Mouse (Mus musculus): Measurements from ENCODE around the gene Fgf22. TPM values are rescaled to one million over a fixed set of nuclear protein-coding genes. Genes with fewer than 3 reads are reported as not detected.

Gene Fgf22
- total and polyA plus RNA-seq, 3 experiments, result 0.44 TPM; not detected in 2

DNA sequence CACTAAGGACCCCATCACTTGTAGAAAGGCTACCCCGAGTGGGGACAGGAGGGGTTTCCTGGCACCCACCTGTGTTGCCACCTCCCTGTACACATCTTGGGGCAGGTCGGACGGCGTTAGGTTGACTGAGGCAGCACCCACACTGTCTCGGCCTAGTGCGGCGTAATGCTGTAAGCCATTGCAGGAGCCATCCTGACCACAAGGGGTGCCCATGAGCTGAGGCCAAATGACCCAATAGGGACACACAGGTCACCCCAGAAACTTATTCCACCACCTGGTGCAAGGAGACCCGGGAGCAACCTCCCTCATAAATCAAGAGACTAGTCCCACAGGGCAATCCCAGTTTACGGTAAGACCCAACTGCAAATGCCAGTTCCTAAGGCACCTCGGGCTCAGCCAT lies 16.6 kb upstream of the Fgf22 start:
- TF ChIP-seq GATA2 (IDR thresholded peaks at IDR 0.05; ENCODE audit: borderline replicate concordance, low read depth, low read length) (no peak), CTCF (IDR thresholded peaks at IDR 0.05; ENCODE audit: low read depth, low read length) (peak; percentile 68), POLR2AphosphoS5 (IDR thresholded peaks at IDR 0.05; ENCODE audit: insufficient replicate concordance, low read depth, low read length) (no peak), TAL1 (conservative IDR thresholded peaks at IDR 0.05; ENCODE audit: low read depth, low read length) (no peak), GATA1 (IDR thresholded peaks at IDR 0.05; ENCODE audit: borderline replicate concordance, low read length) (no peak)
- Histone ChIP-seq H3K4me3 (ENCODE audit: low read depth, low read length) (no peak overlapping the region), H3K4me1 (ENCODE audit: insufficient read depth, low read depth, low read length) (peaks cover 11% of the 10 kb centered on the region; the same call in 1 of the 2 replicates), H3K9me3 (replicated peaks) (peaks cover 20% of the 10 kb centered on the region), H3K36me3 (replicated peaks) (peaks cover 99% of the 10 kb centered on the region), H3K27me3 (ENCODE audit: insufficient read depth, low read length) (no peaks in the 10 kb centered on the region; the same call in 1 of the 2 replicates)
- ATAC-seq (ENCODE audit: extremely low read depth, insufficient number of reproducible peaks, low FRiP score, poor library complexity, severe bottlenecking) (no peak), DNase-seq (ENCODE audit: low spot score) (no peak)

GRCm38 (mm10) chr10:79739234-79739633 lies 15.6 kb upstream of the Fgf22 start:
- peaks cover 20% of the 10 kb centered on the region for H3K9me3 ChIP-seq (replicated peaks)
- H3K4me1 ChIP-seq (ENCODE audit: insufficient read depth, low read depth, low read length), result peaks cover 13% of the 10 kb centered on the region; the same call in 1 of the 2 replicates
- no peak for DNase-seq (ENCODE audit: low spot score)
- no peaks in the 10 kb centered on the region; the same call in 1 of the 2 replicates for H3K27me3 ChIP-seq (ENCODE audit: insufficient read depth, low read length)
- no peak for TF ChIP-seq POLR2AphosphoS5 (IDR thresholded peaks at IDR 0.05; ENCODE audit: insufficient replicate concordance, low read depth, low read length)
- H3K36me3 ChIP-seq (replicated peaks), result peaks cover 99% of the 10 kb centered on the region
- no peak for ATAC-seq (ENCODE audit: extremely low read depth, insufficient number of reproducible peaks, low FRiP score, poor library complexity, severe bottlenecking)
- H3K4me3 ChIP-seq (ENCODE audit: low read depth, low read length), result no peak overlapping the region

- ATAC-seq (ENCODE audit: extremely low read depth, insufficient number of reproducible peaks, low FRiP score, poor library complexity, severe bottlenecking), result no peak
- DNase-seq (ENCODE audit: low spot score), result no peak
- Histone ChIP-seq H3K36me3 (replicated peaks) (peaks cover 96% of the 10 kb centered on the region), H3K4me3 (ENCODE audit: low read depth, low read length) (no peak overlapping the region), H3K4me1 (ENCODE audit: insufficient read depth, low read depth, low read length) (peaks cover 26% of the 10 kb centered on the region), H3K9me3 (replicated peaks) (peaks cover 6% of the 10 kb centered on the region), H3K27me3 (ENCODE audit: insufficient read depth, low read length) (no peaks in the 10 kb centered on the region; the same call in 1 of the 2 replicates)
- TF ChIP-seq TAL1 (conservative IDR thresholded peaks at IDR 0.05; ENCODE audit: low read depth, low read length) (no peak), CTCF (IDR thresholded peaks at IDR 0.05; ENCODE audit: low read depth, low read length) (peak; percentile 63)
Observed at GRCm38 (mm10) chr10:79740863-79741262, 14.0 kb upstream of the Fgf22 start.

- DNase-seq (ENCODE audit: low spot score) (no peak), ATAC-seq (ENCODE audit: extremely low read depth, insufficient number of reproducible peaks, low FRiP score, poor library complexity, severe bottlenecking) (no peak)
- no peaks in the 10 kb centered on the region for H3K9me3 ChIP-seq (replicated peaks)
- no peak overlapping the region for H3K4me3 ChIP-seq (ENCODE audit: low read depth, low read length)
- peaks cover 37% of the 10 kb centered on the region for H3K4me1 ChIP-seq (ENCODE audit: insufficient read depth, low read depth, low read length)
- peaks cover 73% of the 10 kb centered on the region for H3K36me3 ChIP-seq (replicated peaks)
- no peak for TF ChIP-seq TAL1 (conservative IDR thresholded peaks at IDR 0.05; ENCODE audit: low read depth, low read length)
- no peak for TF ChIP-seq POLR2AphosphoS5 (IDR thresholded peaks at IDR 0.05; ENCODE audit: insufficient replicate concordance, low read depth, low read length)
- H3K27me3 ChIP-seq (ENCODE audit: insufficient read depth, low read length), result no peaks in the 10 kb centered on the region; the same call in 1 of the 2 replicates
Observed at GRCm38 (mm10) chr10:79743161-79743560, 11.7 kb upstream of the Fgf22 start.

DNA sequence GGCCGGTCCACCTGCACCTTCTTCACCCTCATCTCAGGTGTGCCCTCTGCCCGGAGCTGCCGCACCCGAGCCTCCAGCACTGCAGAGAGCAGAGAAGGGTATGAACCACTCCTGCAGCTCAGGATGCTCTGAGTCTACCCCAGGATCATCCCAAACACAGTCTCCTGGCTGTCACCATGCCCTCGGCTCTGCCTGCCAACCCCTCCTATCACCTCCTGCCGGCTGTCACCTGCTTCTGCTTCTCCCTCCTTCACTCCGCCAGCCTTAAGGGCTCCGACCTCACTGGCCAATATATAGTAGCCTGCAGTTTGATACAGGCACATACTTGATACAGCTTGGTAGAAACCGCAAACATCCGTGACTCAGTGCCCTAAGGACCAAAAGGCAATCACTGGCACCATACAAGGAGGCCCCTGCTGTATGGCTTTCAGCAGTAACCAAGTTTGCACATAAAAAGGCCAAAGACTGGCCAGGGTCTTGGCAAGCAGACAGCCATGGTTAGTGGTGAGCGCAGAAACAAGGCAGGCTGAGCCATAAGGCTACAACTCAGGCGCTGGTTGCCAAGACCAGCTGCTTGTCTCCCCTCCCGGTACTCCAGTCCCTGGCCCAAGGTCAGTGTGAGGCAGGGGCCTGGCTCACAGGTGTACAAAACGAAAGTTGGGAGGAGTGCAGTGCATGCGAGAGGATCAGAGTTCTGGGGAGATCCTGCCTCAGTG lies 11.1 kb upstream of the Fgf22 start:
- peaks cover 66% of the 10 kb centered on the region for H3K36me3 ChIP-seq (replicated peaks)
- no peak overlapping the region for H3K4me3 ChIP-seq (ENCODE audit: low read depth, low read length)
- peaks cover 40% of the 10 kb centered on the region for H3K4me1 ChIP-seq (ENCODE audit: insufficient read depth, low read depth, low read length)
- H3K9me3 ChIP-seq (replicated peaks), result no peaks in the 10 kb centered on the region
- no peak for ATAC-seq (ENCODE audit: extremely low read depth, insufficient number of reproducible peaks, low FRiP score, poor library complexity, severe bottlenecking)
- no peak for DNase-seq (ENCODE audit: low spot score)
- no peaks in the 10 kb centered on the region for H3K27me3 ChIP-seq (ENCODE audit: insufficient read depth, low read length)
- TF ChIP-seq GATA1 (IDR thresholded peaks at IDR 0.05; ENCODE audit: borderline replicate concordance, low read length) (no peak), TAL1 (conservative IDR thresholded peaks at IDR 0.05; ENCODE audit: low read depth, low read length) (no peak), GATA2 (IDR thresholded peaks at IDR 0.05; ENCODE audit: borderline replicate concordance, low read depth, low read length) (no peak), CTCF (IDR thresholded peaks at IDR 0.05; ENCODE audit: low read depth, low read length) (no peak), POLR2AphosphoS5 (IDR thresholded peaks at IDR 0.05; ENCODE audit: insufficient replicate concordance, low read depth, low read length) (no peak)

GRCm38 (mm10) chr10:79745411-79745810 lies 9.5 kb upstream of the Fgf22 start:
- Histone ChIP-seq H3K36me3 (replicated peaks) (peaks cover 50% of the 10 kb centered on the region), H3K9me3 (replicated peaks) (no peaks in the 10 kb centered on the region), H3K4me1 (ENCODE audit: insufficient read depth, low read depth, low read length) (peaks cover 33% of the 10 kb centered on the region), H3K4me3 (ENCODE audit: low read depth, low read length) (peak overlapping the region; percentile 74), H3K27me3 (ENCODE audit: insufficient read depth, low read length) (no peaks in the 10 kb centered on the region)
- DNase-seq (ENCODE audit: low spot score) (no peak), ATAC-seq (ENCODE audit: extremely low read depth, insufficient number of reproducible peaks, low FRiP score, poor library complexity, severe bottlenecking) (no peak)
- TF ChIP-seq CTCF (IDR thresholded peaks at IDR 0.05; ENCODE audit: low read depth, low read length) (no peak), GATA1 (IDR thresholded peaks at IDR 0.05; ENCODE audit: borderline replicate concordance, low read length) (no peak), TAL1 (conservative IDR thresholded peaks at IDR 0.05; ENCODE audit: low read depth, low read length) (no peak), GATA2 (IDR thresholded peaks at IDR 0.05; ENCODE audit: borderline replicate concordance, low read depth, low read length) (no peak), POLR2AphosphoS5 (IDR thresholded peaks at IDR 0.05; ENCODE audit: insufficient replicate concordance, low read depth, low read length) (no peak)
